Mouse (Mus musculus) urinary bladder, postnatal 10 days (tissue): ENCODE data around the gene Pop7.

ENCODE experiments used
- DNase-seq: peaks from one replicate; pipeline ENCODE4 v3.0.0; 2022; ENCODE audit warnings: low spot score

Gene Pop7

GRCm38 (mm10) chr5:137501709-137502666, at the start of gene Pop7:
Gene Pop7 (minus strand): TSS chr5:137502518.
- peak; percentile 99 for DNase-seq

- DNase-seq = no peak
Measured at GRCm38 (mm10) chr5:137551119-137551518, 48.8 kb upstream of the Pop7 start.

DNA sequence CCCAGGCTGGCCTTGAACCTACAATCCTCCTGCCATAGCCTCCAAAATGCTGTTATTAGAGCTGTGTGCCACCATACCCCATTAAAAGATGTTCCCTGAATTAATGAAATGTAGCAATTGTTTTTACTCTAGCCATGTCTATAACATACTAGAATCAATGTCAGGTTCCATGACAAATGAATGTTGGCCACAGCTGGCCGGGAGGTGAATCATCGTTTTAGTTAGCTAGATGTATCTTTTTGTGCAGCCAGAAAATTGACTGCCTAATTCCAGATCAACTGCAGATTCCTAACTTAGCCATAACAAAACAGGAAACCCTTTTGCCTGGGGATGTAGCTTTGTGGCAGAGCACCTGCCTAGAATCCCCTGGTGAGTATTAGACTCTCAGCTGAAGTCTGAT, 47.5 kb upstream of the Pop7 start:
- DNase-seq = no peak

DNA sequence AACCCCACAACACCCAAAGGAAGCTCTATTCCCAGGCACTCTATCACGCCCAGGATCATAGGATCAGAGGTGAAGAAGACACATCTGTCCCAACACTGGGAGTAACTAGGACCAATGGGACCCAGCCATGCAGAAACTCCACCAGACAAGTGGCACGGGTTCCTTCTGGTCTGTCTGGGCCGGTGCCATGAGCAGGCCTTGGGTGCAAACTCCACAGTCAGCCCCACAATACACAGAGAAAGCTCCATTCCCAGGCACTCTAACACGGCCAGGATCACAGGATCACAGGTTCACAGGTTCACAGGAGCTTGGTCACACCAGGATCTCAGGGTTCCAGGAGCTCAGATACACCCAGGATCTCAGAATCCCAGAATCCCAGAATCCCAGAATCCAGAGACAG, 43.3 kb upstream of the Pop7 start:
- DNase-seq = no peak

GRCm38 (mm10) chr5:137544926-137545325, 42.6 kb upstream of the Pop7 start:
- DNase-seq = no peak

GRCm38 (mm10) chr5:137541768-137542540, 39.6 kb upstream of the Pop7 start:
- no peak for DNase-seq

DNA sequence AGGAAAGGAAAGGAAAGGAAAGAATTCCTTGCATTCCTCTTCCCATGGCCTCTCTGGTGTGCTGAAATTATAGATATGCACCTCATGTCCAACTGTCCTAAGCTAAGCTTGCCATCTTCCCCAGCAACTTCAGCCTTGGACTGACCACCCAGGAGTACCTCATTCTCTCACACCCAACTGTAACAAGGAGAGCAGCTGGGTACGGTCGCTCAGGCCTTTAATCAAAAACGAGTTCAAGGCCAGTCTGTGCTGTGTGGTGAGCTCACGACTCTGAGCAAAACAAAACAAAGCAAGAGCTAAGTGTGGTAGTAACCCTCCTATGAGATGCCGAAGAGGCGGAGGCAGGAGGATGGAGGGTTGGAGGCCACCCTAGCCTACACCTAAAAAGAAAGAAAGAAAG, 38.7 kb upstream of the Pop7 start:
- DNase-seq = no peak

DNA sequence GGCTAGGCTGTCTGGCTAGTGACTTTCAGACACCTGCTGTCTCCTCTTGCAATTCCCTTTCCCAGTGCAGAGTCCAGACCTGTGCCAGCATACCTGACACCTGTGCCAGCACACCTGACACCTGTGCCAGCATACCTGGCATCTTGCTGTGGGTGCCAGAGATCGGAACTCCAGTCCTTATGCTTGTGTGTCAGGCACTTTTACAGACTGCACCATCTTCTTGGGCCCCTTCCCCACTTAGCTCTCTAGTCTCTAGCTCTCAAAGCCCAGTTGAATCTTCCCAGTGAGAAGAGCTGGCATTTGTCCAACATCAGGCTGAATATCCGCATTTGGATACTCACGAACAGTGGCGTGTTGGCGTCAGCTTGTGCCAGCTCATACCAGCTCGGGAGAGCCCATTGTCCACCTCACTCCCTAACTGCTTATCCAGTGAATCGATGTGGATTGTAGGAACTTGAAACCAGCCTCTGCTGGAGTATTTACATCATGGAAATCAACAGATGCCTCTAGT, 37.0 kb upstream of the Pop7 start:
- no peak for DNase-seq

- DNase-seq = no peak
Measured at GRCm38 (mm10) chr5:137537461-137537860, 35.1 kb upstream of the Pop7 start.

DNA sequence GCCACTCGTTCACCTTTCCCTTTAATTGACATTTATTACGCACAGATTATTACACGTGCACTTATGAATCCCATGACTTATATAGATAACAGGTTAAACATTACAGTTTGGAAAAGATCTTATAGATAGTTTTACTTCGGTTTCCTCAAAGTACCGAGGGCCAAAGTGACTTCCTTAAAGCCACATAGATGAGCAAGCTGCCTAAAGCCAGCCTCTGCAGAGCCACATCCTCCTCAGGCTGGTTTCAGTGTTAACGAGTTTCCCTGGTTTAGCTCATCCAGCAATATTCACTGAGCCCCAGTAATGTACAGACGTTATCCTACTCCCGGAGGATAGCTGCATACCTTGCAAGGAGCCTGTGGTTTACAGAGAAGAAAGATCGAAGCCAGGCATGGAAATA, 33.0 kb upstream of the Pop7 start:
- no peak for DNase-seq

GRCm38 (mm10) chr5:137534762-137535161, 32.4 kb upstream of the Pop7 start:
- DNase-seq = no peak

DNA sequence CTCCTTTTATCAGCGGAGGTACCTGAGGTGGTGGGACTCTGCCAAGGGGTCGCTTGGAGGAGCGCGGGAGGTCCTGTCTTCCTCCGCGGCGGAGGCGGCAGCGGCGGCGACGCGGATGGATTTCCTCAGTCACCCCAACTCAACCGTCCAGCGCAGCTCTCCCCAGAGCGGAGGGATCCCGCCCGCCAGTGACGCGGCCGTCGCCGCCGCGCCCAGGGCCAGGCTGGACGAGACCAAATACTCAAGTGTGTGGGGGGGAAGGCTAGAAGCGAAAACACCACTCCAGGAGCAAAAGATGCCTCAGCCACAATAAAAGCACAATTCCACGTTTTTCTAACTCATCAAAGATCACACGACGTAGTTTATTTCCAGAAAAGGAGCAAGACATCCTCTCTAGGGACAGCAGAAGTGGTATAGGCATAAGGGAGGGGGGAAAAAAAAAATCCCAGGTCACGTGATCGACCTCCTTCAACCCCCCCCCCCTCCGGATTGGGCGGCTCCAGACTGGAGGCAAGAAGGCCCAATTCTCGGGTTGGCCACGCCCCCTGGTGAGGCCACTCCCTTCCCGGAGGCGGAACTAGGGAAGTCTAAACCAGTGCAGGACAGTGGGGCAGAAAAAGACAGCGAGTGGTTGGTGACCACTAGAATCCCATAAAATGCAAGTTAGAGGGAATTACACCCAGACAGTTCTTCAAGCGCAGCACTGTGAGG, 31.0 kb upstream of the Pop7 start, which contains the start of the genes Epo and Gnb2:
Gene Epo (minus strand): TSS at position 126 of the 711 bp plus-strand sequence.
Gene Gnb2 (minus strand): TSS at position 394 of the 711 bp plus-strand sequence.
- peak; percentile 90 for DNase-seq

DNA sequence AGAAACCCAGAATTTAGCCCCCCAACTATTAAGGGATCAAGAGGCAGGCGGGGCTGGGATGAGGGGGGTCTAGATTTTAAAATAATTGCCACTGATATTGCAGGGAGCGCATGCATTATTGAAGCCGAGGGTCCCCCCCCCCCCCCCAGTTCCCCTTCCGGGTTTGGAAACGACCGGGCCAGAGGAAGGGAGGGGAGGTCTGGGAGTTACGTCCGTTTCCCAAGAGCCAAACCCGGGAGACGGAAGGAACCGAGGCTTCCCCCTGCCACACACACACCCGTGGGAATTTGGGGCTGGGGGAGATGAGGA, 30.4 kb upstream of the Pop7 start:
- DNase-seq = no peak

GRCm38 (mm10) chr5:137532131-137532807, 30.0 kb upstream of the Pop7 start:
- DNase-seq = no peak

GRCm38 (mm10) chr5:137531414-137532130, 29.3 kb upstream of the Pop7 start:
- no peak for DNase-seq

DNA sequence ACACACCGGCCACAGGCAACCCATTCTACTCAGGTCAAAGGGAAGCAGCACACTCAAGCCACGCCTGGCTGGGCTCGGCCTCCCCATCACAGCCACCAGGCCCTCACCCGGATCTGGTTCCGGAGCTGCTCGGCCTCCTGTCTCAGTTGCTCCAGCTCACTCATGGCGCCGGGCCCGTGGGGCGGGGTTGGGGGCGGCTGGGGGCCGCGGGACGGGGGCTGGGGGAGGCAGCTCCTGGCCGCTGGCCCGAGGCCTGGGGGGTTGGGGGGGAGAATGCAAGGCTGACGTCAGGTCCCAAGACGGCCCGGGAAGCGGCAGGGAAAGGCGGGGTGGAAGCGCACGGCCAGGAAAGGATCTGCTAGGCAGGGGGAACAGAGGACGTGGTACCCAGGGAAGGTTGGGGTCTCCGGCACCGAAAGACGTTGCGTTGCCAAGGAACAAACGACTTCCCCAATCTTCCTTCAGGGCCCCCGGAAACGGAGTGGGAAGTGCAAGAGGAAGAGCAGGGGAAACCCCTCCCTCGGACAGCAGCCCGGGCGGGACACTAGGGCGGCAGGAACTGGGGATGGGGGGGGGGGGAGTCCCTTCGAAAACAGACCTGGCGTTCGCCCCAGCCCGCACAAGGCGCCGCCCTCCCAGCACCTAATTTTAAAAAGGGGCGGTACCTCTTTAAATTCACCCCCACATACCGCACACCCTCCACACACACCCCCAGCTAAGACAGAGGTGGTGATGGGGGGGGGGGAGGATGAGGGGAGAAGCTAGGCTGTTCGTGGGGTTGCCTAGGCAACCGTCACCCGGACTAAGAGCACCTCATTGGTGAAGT, 28.5 kb upstream of the Pop7 start:
- no peak for DNase-seq

- no peak for DNase-seq
Measured at GRCm38 (mm10) chr5:137530075-137530474, 27.8 kb upstream of the Pop7 start.

DNA sequence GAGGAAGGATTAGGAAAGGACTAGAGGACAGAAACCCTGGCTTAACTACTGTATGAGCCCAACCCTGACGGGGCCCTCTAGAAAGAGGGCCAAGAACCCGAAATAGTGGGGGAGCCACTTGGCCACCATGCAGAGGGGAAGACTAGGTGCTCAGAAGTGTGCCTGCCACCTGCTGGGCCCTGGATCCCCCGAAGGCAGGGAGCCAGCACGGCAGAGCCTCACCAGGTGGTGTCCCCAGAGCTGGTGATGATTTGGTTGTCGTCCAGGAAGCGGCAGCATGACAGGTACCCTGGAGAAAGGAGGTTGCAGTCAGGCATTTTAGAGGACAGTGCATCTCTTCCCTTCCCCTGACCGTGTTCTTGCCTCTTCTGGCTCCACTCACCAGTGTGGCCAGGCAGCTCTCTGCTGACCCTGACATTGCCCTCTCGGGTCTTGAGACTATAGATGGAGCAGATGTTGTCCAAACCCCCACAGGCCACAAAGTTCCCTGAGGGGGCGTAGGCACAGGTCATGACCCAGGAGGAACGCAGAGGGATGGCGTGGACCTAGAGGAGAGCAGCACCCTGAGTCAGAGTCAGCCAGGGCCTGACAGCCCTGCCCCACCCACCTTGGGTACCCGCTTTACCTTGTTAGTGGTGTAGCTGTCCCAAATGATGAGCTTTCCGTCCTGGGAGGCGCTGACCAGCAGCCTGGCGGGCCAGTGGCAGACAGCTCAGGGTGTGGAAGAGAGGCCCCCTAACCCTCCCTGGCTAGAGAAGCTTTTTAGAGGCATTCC, 27.1 kb upstream of the Pop7 start:
- no peak for DNase-seq

GRCm38 (mm10) chr5:137528247-137528968, 26.1 kb upstream of the Pop7 start:
- no peak for DNase-seq
